Mouse (Mus musculus) c-Kit-positive CD71-negative TER-119-negative erythroid progenitor cells, embryonic 14.5 days (primary cell): ENCODE measurements around the gene Tmem108.

Source experiments
- DNase-seq: peaks from one replicate; pipeline ENCODE4 v3.0.0-alpha.2; 2013; ENCODE audit warnings: low read depth

Gene Tmem108

GRCm38 (mm10) chr9:103498699-103499098 lies 262.9 kb downstream of the Tmem108 start:
- no peak for DNase-seq

- DNase-seq: no peak
Measured at GRCm38 (mm10) chr9:103495391-103495790, 266.2 kb downstream of the Tmem108 start.

- no peak for DNase-seq
Measured at GRCm38 (mm10) chr9:103494346-103495020, 267.2 kb downstream of the Tmem108 start.

GRCm38 (mm10) chr9:103491985-103492384 lies 269.7 kb downstream of the Tmem108 start:
- DNase-seq: no peak

GRCm38 (mm10) chr9:103490439-103490838 lies 271.2 kb downstream of the Tmem108 start:
- DNase-seq: no peak

GRCm38 (mm10) chr9:103489883-103490282 lies 271.8 kb downstream of the Tmem108 start:
- no peak for DNase-seq

- DNase-seq: no peak
Measured at GRCm38 (mm10) chr9:103489096-103489495, 272.5 kb downstream of the Tmem108 start.

GRCm38 (mm10) chr9:103486262-103486661 lies 275.4 kb downstream of the Tmem108 start:
- DNase-seq: no peak

GRCm38 (mm10) chr9:103485606-103486005 lies 276.0 kb downstream of the Tmem108 start:
- no peak for DNase-seq

GRCm38 (mm10) chr9:103480603-103481220 lies 280.9 kb downstream of the Tmem108 start:
- DNase-seq: no peak

- DNase-seq: no peak
Measured at GRCm38 (mm10) chr9:103480044-103480576, 281.5 kb downstream of the Tmem108 start, which contains the start of gene Bfsp2. Gene Bfsp2, minus strand, starts transcription at chr9:103480420.

GRCm38 (mm10) chr9:103475414-103475813 lies 286.2 kb downstream of the Tmem108 start:
- DNase-seq: no peak

GRCm38 (mm10) chr9:103473915-103474688 lies 287.5 kb downstream of the Tmem108 start:
- DNase-seq: no peak

- DNase-seq: no peak
Measured at GRCm38 (mm10) chr9:103471784-103472183, 289.9 kb downstream of the Tmem108 start.

GRCm38 (mm10) chr9:103469516-103469915 lies 292.1 kb downstream of the Tmem108 start:
- DNase-seq: no peak

GRCm38 (mm10) chr9:103468911-103469310 lies 292.7 kb downstream of the Tmem108 start:
- DNase-seq: no peak

GRCm38 (mm10) chr9:103465711-103466220 lies 295.9 kb downstream of the Tmem108 start:
- DNase-seq: no peak

- no peak for DNase-seq
Measured at GRCm38 (mm10) chr9:103465293-103465692, 296.3 kb downstream of the Tmem108 start.

- DNase-seq: no peak
Measured at GRCm38 (mm10) chr9:103463833-103464232, 297.8 kb downstream of the Tmem108 start.

- DNase-seq: no peak
Measured at GRCm38 (mm10) chr9:103459839-103460238, 301.8 kb downstream of the Tmem108 start.

- DNase-seq: no peak
Measured at GRCm38 (mm10) chr9:103459307-103459706, 302.3 kb downstream of the Tmem108 start.

GRCm38 (mm10) chr9:103449651-103450050 lies 312.0 kb downstream of the Tmem108 start:
- DNase-seq: no peak
